Mouse (Mus musculus) embryonic facial prominence, embryonic 14.5 days (tissue): ENCODE measurements around the gene Frs2. TPM values are rescaled to one million over a fixed set of nuclear protein-coding genes. Genes with fewer than 3 reads are reported as not detected.

Experiments used
- ATAC-seq: fragments of 200-750 bp; cut with Nextera tagmentation; 2 replicates; pipeline ENCODE4 v1.8.0; 2017; ENCODE audit warnings: low read depth, moderate number of reproducible peaks, moderate TSS enrichment
- DNase-seq: peaks from one replicate; pipeline ENCODE4 v3.0.0-alpha.2; 2015; ENCODE audit warnings: low spot score
- H3K27ac ChIP-seq: fragments of 300-500 bp; sonication (generic); replicated peaks from 2 replicates; pipeline ENCODE4 v1.5.1; 2014; ENCODE audit warnings: low read depth, mild to moderate bottlenecking, low read length, moderate library complexity
- H3K27me3 ChIP-seq: fragments of 300-500 bp; sonication (generic); replicated peaks from 2 replicates; pipeline ENCODE4 v1.6.1; 2014; ENCODE audit warnings: low read length; ENCODE audit not compliant: control insufficient read depth, insufficient read depth
- H3K36me3 ChIP-seq: fragments of 300-500 bp; sonication (generic); 2 replicates; pipeline ENCODE4 v1.6.1; 2014; ENCODE audit warnings: low read length, mixed read lengths; ENCODE audit not compliant: control insufficient read depth, insufficient read depth
- H3K4me1 ChIP-seq: fragments of 300-500 bp; sonication (generic); 2 replicates; pipeline ENCODE4 v1.6.1; 2014; ENCODE audit warnings: antibody characterized with exemption, low read length; ENCODE audit not compliant: control insufficient read depth, insufficient read depth
- H3K4me2 ChIP-seq: fragments of 300-500 bp; sonication (generic); 2 replicates; pipeline ENCODE4 v1.6.1; 2014; ENCODE audit warnings: low read depth, mild to moderate bottlenecking, low read length, moderate library complexity, mixed read lengths
- H3K4me3 ChIP-seq: fragments of 300-500 bp; sonication (generic); 2 replicates; pipeline ENCODE4 v1.5.1; 2014; ENCODE audit warnings: low read depth, mild to moderate bottlenecking, low read length
- H3K9ac ChIP-seq: fragments of 300-500 bp; sonication (generic); 2 replicates; pipeline ENCODE4 v1.6.1; 2014; ENCODE audit warnings: low read depth, mild to moderate bottlenecking, low read length, moderate library complexity, mixed read lengths
- H3K9me3 ChIP-seq: fragments of 300-500 bp; sonication (generic); 2 replicates; pipeline ENCODE4 v1.6.1; 2016; ENCODE audit warnings: low read length; ENCODE audit not compliant: control insufficient read depth
- WGBS: fragments of 180-500 bp; shearing (Covaris S2); extraction: QIAGEN DNeasy Blood & Tissue Kit; methylation state at CpG from one replicate; pipeline ENCODE4 v1.1.7; 2014; 5-methylcytosine and 5-hydroxymethylcytosine counted together
- polyA plus RNA-seq: library from polyadenylated mRNA; unstranded; fragments of >200 nt; fragmentation: Nextera tagmentation; extraction: Ambion mirVana; gene quantifications from 2 replicates; pipeline ENCODE4 v1.2.1, GENCODE M21; 2014

Frs2 gene
- polyA plus RNA-seq, 1 experiment from 2014 or later: 22.6 TPM

GRCm38 (mm10) chr10:117173566-117174438 lies 25.5 kb upstream of the Frs2 start:
- 31% methylated on average over 13 of the region's 13 CpGs for WGBS
- no peak overlapping the region for H3K27ac ChIP-seq
- DNase-seq: peak; percentile 41
- no peak overlapping the region for H3K9ac ChIP-seq
- peaks cover 3% of the 10 kb centered on the region; the same call in 1 of the 2 replicates for H3K4me1 ChIP-seq
- peak overlapping the region; percentile 6 for H3K4me2 ChIP-seq
- no peaks in the 10 kb centered on the region for H3K9me3 ChIP-seq
- H3K27me3 ChIP-seq: no peaks in the 10 kb centered on the region
- ATAC-seq: peak; percentile 68
- no peaks in the 10 kb centered on the region for H3K36me3 ChIP-seq
- no peak overlapping the region for H3K4me3 ChIP-seq

GRCm38 (mm10) chr10:117173111-117173510 lies 24.8 kb upstream of the Frs2 start:
- 91% methylated on average over 1 of the region's 1 CpGs for WGBS
- no peak for ATAC-seq
- H3K9me3 ChIP-seq: no peaks in the 10 kb centered on the region

GRCm38 (mm10) chr10:117172069-117172468 lies 23.7 kb upstream of the Frs2 start:
- Histone ChIP-seq H3K4me2 (no peak overlapping the region), H3K27me3 (no peaks in the 10 kb centered on the region), H3K9ac (no peak overlapping the region), H3K27ac (no peak overlapping the region), H3K9me3 (no peaks in the 10 kb centered on the region), H3K36me3 (no peaks in the 10 kb centered on the region), H3K4me1 (peaks cover 3% of the 10 kb centered on the region; the same call in 1 of the 2 replicates), H3K4me3 (no peak overlapping the region)
- DNase-seq (peak; percentile 35), ATAC-seq (no peak)
- WGBS: 24% methylated on average over 3 of the region's 3 CpGs

More at GRCm38 (mm10) chr10:117173111-117173510, 24.8 kb upstream of the Frs2 start:
- H3K27me3 ChIP-seq: no peaks in the 10 kb centered on the region
- no peaks in the 10 kb centered on the region for H3K36me3 ChIP-seq
- H3K4me3 ChIP-seq: no peak overlapping the region
- H3K4me1 ChIP-seq: peaks cover 3% of the 10 kb centered on the region; the same call in 1 of the 2 replicates
- no peak overlapping the region for H3K9ac ChIP-seq
- no peak for DNase-seq
- H3K4me2 ChIP-seq: no peak overlapping the region
- no peak overlapping the region for H3K27ac ChIP-seq

- H3K9ac ChIP-seq: no peak overlapping the region
- H3K4me1 ChIP-seq: no peaks in the 10 kb centered on the region; the same call in 1 of the 2 replicates
- H3K27ac ChIP-seq: no peak overlapping the region
- H3K4me2 ChIP-seq: no peak overlapping the region
- DNase-seq (no peak), ATAC-seq (no peak)
- H3K4me3 ChIP-seq: no peak overlapping the region
- H3K27me3 ChIP-seq: no peaks in the 10 kb centered on the region
- H3K9me3 ChIP-seq: no peaks in the 10 kb centered on the region
- no peaks in the 10 kb centered on the region for H3K36me3 ChIP-seq
- WGBS: 83% methylated on average over 11 of the region's 11 CpGs
These were observed 18.6 kb upstream of the Frs2 start for GRCm38 (mm10) chr10:117166785-117167425.

- ATAC-seq: no peak; the same call in 1 of the 2 replicates
- Histone ChIP-seq H3K4me3 (no peak overlapping the region; the same call in 1 of the 2 replicates), H3K36me3 (no peaks in the 10 kb centered on the region), H3K4me1 (no peaks in the 10 kb centered on the region; the same call in 1 of the 2 replicates), H3K9me3 (no peaks in the 10 kb centered on the region), H3K4me2 (peak overlapping the region; percentile 27), H3K9ac (no peak overlapping the region), H3K27me3 (no peaks in the 10 kb centered on the region), H3K27ac (peak overlapping the region; percentile 44)
- WGBS: 42% methylated on average over 11 of the region's 11 CpGs
- DNase-seq: peak; percentile 53
These were observed 14.3 kb upstream of the Frs2 start for GRCm38 (mm10) chr10:117162662-117163061.

- Histone ChIP-seq H3K27ac (no peak overlapping the region), H3K4me1 (no peaks in the 10 kb centered on the region; the same call in 1 of the 2 replicates), H3K9me3 (no peaks in the 10 kb centered on the region), H3K4me3 (no peak overlapping the region), H3K4me2 (no peak overlapping the region), H3K9ac (no peak overlapping the region), H3K27me3 (no peaks in the 10 kb centered on the region), H3K36me3 (no peaks in the 10 kb centered on the region)
- ATAC-seq: no peak
- 74% methylated on average over 11 of the region's 11 CpGs for WGBS
- DNase-seq: no peak
These were observed 11.8 kb upstream of the Frs2 start for GRCm38 (mm10) chr10:117160099-117160498.

GRCm38 (mm10) chr10:117152247-117152646 lies 3.9 kb upstream of the Frs2 start:
- no peak for DNase-seq

GRCm38 (mm10) chr10:117151676-117152075 lies 3.3 kb upstream of the Frs2 start:
- Histone ChIP-seq H3K9me3 (no peaks in the 10 kb centered on the region), H3K36me3 (no peaks in the 10 kb centered on the region), H3K9ac (no peak overlapping the region), H3K4me3 (no peak overlapping the region), H3K4me1 (peaks cover 15% of the 10 kb centered on the region), H3K4me2 (peak overlapping the region; percentile 36; the same call in 1 of the 2 replicates), H3K27ac (no peak overlapping the region; the same call in 1 of the 2 replicates), H3K27me3 (no peaks in the 10 kb centered on the region)
- no peak for DNase-seq
- WGBS: 49% methylated on average over 4 of the region's 4 CpGs
- no peak for ATAC-seq

More at GRCm38 (mm10) chr10:117152247-117152646, 3.9 kb upstream of the Frs2 start:
- no peaks in the 10 kb centered on the region for H3K27me3 ChIP-seq
- no peak overlapping the region for H3K4me2 ChIP-seq
- no peak overlapping the region for H3K27ac ChIP-seq
- peaks cover 10% of the 10 kb centered on the region for H3K4me1 ChIP-seq
- H3K36me3 ChIP-seq: no peaks in the 10 kb centered on the region
- no peak overlapping the region for H3K9ac ChIP-seq
- no peak for ATAC-seq
- 30% methylated on average over 7 of the region's 7 CpGs for WGBS
- no peaks in the 10 kb centered on the region for H3K9me3 ChIP-seq
- H3K4me3 ChIP-seq: no peak overlapping the region
